Mouse (Mus musculus) granulocyte monocyte progenitor cell, adult 5-6 weeks (primary cell): ENCODE measurements around the gene Mrm1. TPM values are rescaled to one million over a fixed set of nuclear protein-coding genes. Genes with fewer than 3 reads are reported as not detected.
A peak's percentile ranks its signal among the peaks of the same experiment; 100 is the strongest.
"Not testable (repeated sequence)": the region's sequence is repeated elsewhere in the genome, so short reads cannot be mapped to it uniquely, and the experiment has no call there.

Experiments
- ATAC-seq: replicated peaks from 2 replicates; pipeline ENCODE4 v1.8.0; 2016; ENCODE audit warnings: mild to moderate bottlenecking, moderate TSS enrichment, inconsistent platforms; ENCODE audit not compliant: poor library complexity, severe bottlenecking
- total RNA-seq, 2 experiments: library from RNA; stranded (forward) in 1 of 2; stranded (reverse) in 1 of 2; fragments of 200-712, 200-1000 nt in 1 of 2; fragments of >200 nt in 1 of 2; fragmentation: Nextera tagmentation in 1 of 2; gene quantifications; 2 replicates each; pipeline ENCODE4 v1.2.3; 2014 to 2017

Mrm1 gene
- total RNA-seq (2014; fragmentation: Nextera tagmentation): 8.1 and 10.9 TPM in 2 replicates
- 6.8 and 9.2 TPM in 2 replicates for total RNA-seq (2017)

- peak; percentile 89 for ATAC-seq
Observed at GRCm38 (mm10) chr11:84818961-84819692, at the start of gene Mrm1. Gene Mrm1 (minus strand): TSS chr11:84819515.

DNA sequence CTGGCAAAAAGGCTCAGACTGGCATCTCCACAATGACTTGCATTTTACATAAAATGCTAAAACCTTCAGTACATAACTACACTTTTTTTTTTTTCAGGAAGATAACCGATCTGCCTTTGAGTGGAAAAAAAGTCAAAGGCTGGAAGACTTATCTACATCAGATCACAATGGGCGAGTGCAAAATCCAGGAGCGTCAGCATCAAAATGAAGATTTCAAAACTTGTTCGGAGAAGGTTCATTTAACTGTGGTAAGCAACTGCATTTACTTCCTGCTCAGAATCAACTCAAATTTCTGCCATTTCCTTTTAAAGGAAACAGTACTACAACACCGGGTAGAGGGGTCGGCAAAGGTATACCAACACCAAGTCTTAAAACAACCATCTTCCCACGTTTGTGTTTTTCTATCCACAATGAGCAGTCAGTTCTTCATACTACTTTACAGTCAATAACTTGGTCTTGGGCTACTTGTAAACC is 49.5 kb upstream of the Mrm1 start:
- ATAC-seq: no peak

DNA sequence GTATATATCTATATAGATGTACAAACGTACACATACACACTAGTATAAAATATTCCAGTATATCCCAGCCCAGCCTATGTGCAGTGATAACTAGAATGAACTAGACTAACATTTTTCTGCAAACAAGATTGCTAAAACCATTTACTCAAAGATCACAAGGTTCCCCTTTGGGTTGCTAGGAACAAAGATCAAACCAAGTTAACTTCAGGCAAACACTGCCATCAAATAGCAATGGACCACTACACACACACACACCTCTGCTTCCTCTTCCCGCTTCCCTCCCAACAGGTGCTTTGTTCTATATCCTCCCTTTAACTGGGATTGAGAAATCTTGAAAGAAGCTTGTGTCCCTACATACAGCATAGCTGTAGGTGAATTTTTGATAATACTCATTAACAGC is 48.3 kb upstream of the Mrm1 start:
- no peak for ATAC-seq

- no peak for ATAC-seq
Observed at GRCm38 (mm10) chr11:84865268-84865667, 46.0 kb upstream of the Mrm1 start.

GRCm38 (mm10) chr11:84855285-84855684 is 36.0 kb upstream of the Mrm1 start:
- no peak for ATAC-seq

DNA sequence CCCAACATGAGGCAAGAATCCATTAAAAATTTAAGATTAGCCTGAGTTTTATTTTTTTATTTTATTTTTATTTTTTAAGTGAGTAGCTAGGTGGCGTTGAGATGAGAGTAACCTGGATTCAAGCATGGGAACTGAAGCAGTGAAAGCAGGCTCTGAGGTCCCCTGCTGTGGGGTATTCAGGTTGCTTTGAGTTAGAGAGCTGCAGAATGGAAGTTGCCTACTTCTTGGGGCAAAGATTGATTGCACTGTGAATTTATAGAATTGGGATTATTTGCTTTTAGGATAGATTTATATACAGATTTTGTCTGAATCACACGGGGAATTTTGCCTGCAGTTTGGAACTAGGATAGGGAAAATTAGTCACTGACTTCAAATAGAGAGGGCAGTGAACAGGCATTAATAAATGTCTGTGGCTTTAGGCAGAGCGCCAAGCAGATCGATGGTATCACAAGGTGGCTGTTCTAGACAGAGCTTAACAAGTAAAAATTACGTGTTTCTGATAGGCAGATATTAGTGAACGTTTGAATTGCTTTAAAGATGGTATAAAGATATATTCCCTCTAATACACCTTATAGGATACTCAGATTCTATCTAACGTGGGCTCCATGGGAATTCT is 28.3 kb upstream of the Mrm1 start:
- ATAC-seq: no peak

DNA sequence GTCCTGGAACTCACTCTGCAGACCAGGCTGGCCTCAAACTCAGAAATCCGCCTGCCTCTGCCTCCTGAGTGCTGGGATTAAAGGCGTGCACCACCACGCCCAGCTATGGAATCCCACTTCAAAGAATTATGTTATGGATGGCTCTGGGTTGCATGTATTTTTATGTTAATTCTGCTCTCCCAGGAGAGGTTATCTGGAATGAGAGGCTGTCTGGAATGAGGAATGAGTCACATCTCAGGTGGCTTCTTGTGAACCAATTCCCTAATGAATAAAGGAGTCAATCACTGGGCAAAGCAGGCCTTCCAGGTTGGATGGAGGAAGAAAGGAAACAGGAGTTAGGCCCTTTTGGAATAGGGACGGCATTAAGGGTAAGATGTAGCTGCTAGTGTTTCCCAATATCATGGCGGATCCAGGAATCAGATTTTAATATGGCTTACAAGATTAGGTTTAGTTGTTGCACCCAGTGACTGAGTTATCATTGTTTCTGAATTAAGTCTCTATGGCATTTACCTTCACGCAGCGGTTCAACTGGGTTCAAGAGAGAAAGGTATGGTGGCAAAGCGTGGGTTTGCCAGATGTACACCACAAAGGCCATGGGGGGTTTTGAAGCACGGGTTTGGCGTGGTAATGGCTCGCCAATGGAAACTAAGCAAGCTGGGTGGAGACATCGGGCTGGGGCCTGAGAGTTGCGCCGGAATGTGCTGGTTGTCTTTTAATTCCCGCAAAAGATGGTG is 27.6 kb upstream of the Mrm1 start:
- ATAC-seq: no peak

DNA sequence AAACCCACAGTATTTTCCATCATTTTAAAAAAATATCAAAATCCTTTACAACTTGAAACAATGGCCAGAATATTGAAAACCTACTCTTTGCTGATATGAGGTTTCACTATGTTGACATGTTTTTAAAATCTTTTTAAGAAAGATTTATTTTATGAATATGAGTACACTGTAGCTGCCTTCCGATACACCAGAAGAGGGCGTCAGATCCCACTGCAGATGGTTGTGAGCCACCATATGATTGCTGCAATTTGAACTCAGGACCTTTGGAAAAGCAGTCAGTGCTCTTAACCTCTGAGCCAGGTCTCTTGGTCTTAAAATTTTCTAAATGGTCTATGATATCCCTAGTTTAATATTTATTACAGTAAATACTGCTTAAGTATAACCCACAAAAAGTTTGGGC is 20.0 kb upstream of the Mrm1 start:
- no peak for ATAC-seq

DNA sequence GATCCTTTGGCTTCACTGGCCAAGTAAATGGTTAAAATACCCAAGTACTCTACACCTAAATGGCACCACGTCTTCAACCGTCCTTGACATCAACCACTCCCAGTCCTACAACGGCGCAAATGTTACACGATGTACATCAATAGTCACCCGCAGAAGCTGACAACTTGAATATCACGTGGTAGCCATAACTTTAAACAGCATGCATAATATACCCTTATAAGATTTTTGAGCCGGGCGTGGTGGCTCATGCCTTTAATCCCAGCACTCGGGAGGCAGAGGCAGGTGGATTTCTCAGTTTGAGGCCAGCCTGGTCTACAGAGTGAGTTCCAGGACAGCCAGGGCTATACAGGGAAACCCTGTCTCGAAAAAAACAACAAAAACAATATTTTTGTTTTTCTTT is 10.2 kb upstream of the Mrm1 start:
- not testable (repeated sequence) for ATAC-seq

GRCm38 (mm10) chr11:84828516-84829399 is 9.4 kb upstream of the Mrm1 start, which contains the start of gene Dhrs11:
Gene Dhrs11 (minus strand): TSS chr11:84828994.
- ATAC-seq: peak; percentile 94

DNA sequence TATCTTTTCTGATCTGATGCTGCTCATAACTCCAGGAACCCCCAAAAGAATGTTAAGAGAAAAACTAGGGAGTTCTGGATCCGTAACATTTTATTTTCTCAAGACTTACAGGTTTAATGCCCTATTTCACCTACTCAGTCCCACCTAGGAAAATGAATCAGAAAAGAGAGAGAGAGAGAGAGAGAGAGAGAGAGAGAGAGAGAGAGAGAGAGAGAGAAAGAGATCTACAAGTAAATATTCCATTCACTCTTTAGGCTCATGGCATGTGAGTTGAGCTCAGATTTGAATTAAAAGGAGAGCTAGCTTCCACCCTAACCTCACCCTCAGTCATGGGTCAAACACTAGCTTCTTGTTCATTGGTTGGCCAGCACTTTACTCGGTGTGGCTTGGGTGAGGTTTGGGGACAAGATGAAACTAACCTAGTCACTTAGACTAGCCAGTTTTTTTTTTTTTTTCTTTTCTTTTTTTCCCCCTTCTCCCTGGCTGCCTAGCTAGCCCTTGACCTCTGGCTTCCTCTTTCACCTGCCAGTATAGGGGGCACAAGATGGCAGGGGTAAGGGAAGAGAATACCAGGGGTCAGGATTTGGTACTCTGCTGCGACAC is 8.7 kb upstream of the Mrm1 start:
- ATAC-seq: peak; percentile 28

GRCm38 (mm10) chr11:84827492-84827891 is 8.2 kb upstream of the Mrm1 start:
- no peak for ATAC-seq

- ATAC-seq: no peak
Observed at GRCm38 (mm10) chr11:84826185-84826584, 6.9 kb upstream of the Mrm1 start.

GRCm38 (mm10) chr11:84825261-84825807 is 6.0 kb upstream of the Mrm1 start:
- ATAC-seq: no peak

- no peak for ATAC-seq
Observed at GRCm38 (mm10) chr11:84823484-84823897, 4.2 kb upstream of the Mrm1 start.

GRCm38 (mm10) chr11:84822487-84822886 is 3.2 kb upstream of the Mrm1 start:
- no peak for ATAC-seq

- ATAC-seq: no peak
Observed at GRCm38 (mm10) chr11:84821131-84821770, 1.9 kb upstream of the Mrm1 start.

DNA sequence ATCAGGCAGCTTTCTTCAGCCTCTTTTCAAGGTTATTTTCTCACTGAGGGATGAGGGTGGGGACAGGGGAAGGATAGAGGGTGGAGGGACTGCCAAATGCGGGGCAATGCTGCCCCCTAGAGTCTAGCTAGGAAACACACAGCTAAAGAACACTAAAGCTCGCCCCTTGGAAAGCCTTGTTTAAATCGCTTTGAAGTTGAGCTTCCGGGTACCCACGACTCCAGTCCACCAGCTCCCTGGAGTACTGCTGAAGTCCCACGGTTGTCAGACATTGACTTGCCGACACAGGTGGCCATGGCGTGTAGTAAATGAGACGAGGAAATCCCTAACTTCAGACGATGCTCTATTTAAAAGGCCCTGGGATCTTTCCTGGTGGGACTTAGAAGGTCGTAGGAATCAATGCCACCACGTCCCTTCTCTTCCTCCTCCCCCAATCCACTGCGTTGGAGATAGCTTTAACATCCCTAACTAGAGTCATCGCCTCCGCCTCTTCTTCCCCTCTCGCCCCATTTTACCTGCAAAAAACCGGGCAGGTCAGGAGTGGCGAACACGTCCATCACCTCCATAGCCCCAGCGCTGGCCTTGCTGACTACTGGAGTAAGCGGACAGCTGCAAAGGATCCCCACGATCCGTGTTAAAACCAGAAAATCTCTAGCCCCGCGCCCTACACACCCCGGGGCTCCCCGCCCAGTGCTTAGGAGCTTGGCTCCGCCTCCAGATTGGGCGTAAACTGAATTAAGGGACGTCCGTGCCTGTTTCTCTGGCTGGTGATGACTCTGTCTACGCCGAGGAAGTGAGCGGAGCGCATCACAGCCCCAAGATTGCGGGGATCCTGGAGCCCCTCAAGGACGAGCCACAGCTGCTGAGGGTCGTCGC is 992 bp downstream of the Mrm1 start:
- peak; percentile 66 for ATAC-seq
